Mouse (Mus musculus): ENCODE data around the gene 3110082J24Rik.

The 3110082J24Rik gene

GRCm38 (mm10) chr5:30105668-30106300 lies at the start of gene 3110082J24Rik:
Gene 3110082J24Rik, minus strand, starts transcription at chr5:30106086.
- in situ Hi-C loops (cut with MboI, MseI): loop anchor here in 1 of 2 experiments (10.0 kb wide), 1 partner anchor 631 kb away; the partner anchor contains the start of gene Mnx1

GRCm38 (mm10) chr5:30155395-30155792 lies 49.5 kb upstream of the 3110082J24Rik start:
- in situ Hi-C loops (cut with MboI, MseI): no loop called here

- in situ Hi-C loops (cut with MboI, MseI): loop anchor here in 1 of 2 experiments (5.0 kb wide), 1 partner anchor 83 kb away; no protein-coding TSS in a partner anchor
These were observed 48.8 kb upstream of the 3110082J24Rik start, which contains the start of the genes Hadha and Hadhb for GRCm38 (mm10) chr5:30154474-30155394. Gene Hadha, minus strand, starts transcription at chr5:30155162. Gene Hadhb, plus strand, starts transcription at chr5:30155248.

GRCm38 (mm10) chr5:30154013-30154412 lies 48.1 kb upstream of the 3110082J24Rik start:
- in situ Hi-C loops (cut with MboI, MseI): loop anchor here in 1 of 2 experiments (5.0 kb wide), 1 partner anchor 83 kb away; no protein-coding TSS in a partner anchor

GRCm38 (mm10) chr5:30153222-30153621 lies 47.3 kb upstream of the 3110082J24Rik start:
- in situ Hi-C loops (cut with MboI, MseI): loop anchor here in 1 of 2 experiments (5.0 kb wide), 1 partner anchor 84 kb away; no protein-coding TSS in a partner anchor

GRCm38 (mm10) chr5:30152413-30152812 lies 46.5 kb upstream of the 3110082J24Rik start:
- in situ Hi-C loops (cut with MboI, MseI): loop anchor here in 1 of 2 experiments (5.0 kb wide), 1 partner anchor 85 kb away; no protein-coding TSS in a partner anchor

- in situ Hi-C loops (cut with MboI, MseI): loop anchor here in 1 of 2 experiments (5.0 kb wide), 1 partner anchor 85 kb away; no protein-coding TSS in a partner anchor
These were observed 46.1 kb upstream of the 3110082J24Rik start for GRCm38 (mm10) chr5:30152007-30152406.

GRCm38 (mm10) chr5:30148133-30148920 lies 42.4 kb upstream of the 3110082J24Rik start:
- in situ Hi-C loops (cut with MboI, MseI): no loop called here

- in situ Hi-C loops (cut with MboI, MseI): no loop called here
These were observed 40.6 kb upstream of the 3110082J24Rik start for GRCm38 (mm10) chr5:30146526-30146925.

GRCm38 (mm10) chr5:30138193-30138592 lies 32.3 kb upstream of the 3110082J24Rik start:
- in situ Hi-C loops (cut with MboI, MseI): no loop called here

GRCm38 (mm10) chr5:30137271-30137670 lies 31.4 kb upstream of the 3110082J24Rik start:
- in situ Hi-C loops (cut with MboI, MseI): no loop called here

GRCm38 (mm10) chr5:30135711-30136231 lies 29.9 kb upstream of the 3110082J24Rik start:
- in situ Hi-C loops (cut with MboI, MseI): no loop called here

- in situ Hi-C loops (cut with MboI, MseI): no loop called here
These were observed 26.3 kb upstream of the 3110082J24Rik start for GRCm38 (mm10) chr5:30132173-30132572.

- in situ Hi-C loops (cut with MboI, MseI): no loop called here
These were observed 25.4 kb upstream of the 3110082J24Rik start for GRCm38 (mm10) chr5:30131246-30131645.

- in situ Hi-C loops (cut with MboI, MseI): no loop called here
These were observed 22.8 kb upstream of the 3110082J24Rik start for GRCm38 (mm10) chr5:30128680-30129079.

- in situ Hi-C loops (cut with MboI, MseI): no loop called here
These were observed 22.2 kb upstream of the 3110082J24Rik start for GRCm38 (mm10) chr5:30127921-30128597.

GRCm38 (mm10) chr5:30126756-30127155 lies 20.9 kb upstream of the 3110082J24Rik start:
- in situ Hi-C loops (cut with MboI, MseI): no loop called here

- in situ Hi-C loops (cut with MboI, MseI): no loop called here
These were observed 19.7 kb upstream of the 3110082J24Rik start for GRCm38 (mm10) chr5:30125587-30125986.

- in situ Hi-C loops (cut with MboI, MseI): no loop called here
These were observed 16.6 kb upstream of the 3110082J24Rik start for GRCm38 (mm10) chr5:30122481-30122880.

- in situ Hi-C loops (cut with MboI, MseI): no loop called here
These were observed 14.2 kb upstream of the 3110082J24Rik start for GRCm38 (mm10) chr5:30120106-30120505.

All from T-helper 17 cell (primary cell).